Mouse (Mus musculus) C2C12 (cell line): ENCODE results near the gene Nrm. TPM values are rescaled to one million over a fixed set of nuclear protein-coding genes. Genes with fewer than 3 reads are reported as not detected.

ENCODE experiments used
- H3K27me3 ChIP-seq: one replicate; pipeline ENCODE4 v1.6.1; 2011; ENCODE audit not compliant: control insufficient read depth, insufficient read depth, insufficient read length
- H3K36me3 ChIP-seq: one replicate; pipeline ENCODE4 v1.6.1; 2011; ENCODE audit not compliant: control insufficient read depth, insufficient read depth
- H3K4me3 ChIP-seq: one replicate; pipeline ENCODE4 v1.5.1; 2011; ENCODE audit warnings: mild to moderate bottlenecking, control low read depth; ENCODE audit not compliant: poor library complexity, insufficient read depth, severe bottlenecking
- H3K79me2 ChIP-seq: one replicate; pipeline ENCODE4 v1.6.1; 2011; ENCODE audit not compliant: control insufficient read depth, insufficient read depth
- H3K79me3 ChIP-seq: one replicate; pipeline ENCODE4 v1.6.1; 2011; ENCODE audit warnings: low read depth, control low read depth
- H3ac ChIP-seq: one replicate; pipeline ENCODE3; 2011; ENCODE audit warnings: low read depth; ENCODE audit not compliant: control insufficient read depth, insufficient read length
- CEBPB ChIP-seq: IDR thresholded peaks from one replicate; pipeline ENCODE4 v1.6.1; 2011; ENCODE audit warnings: low read depth, mild to moderate bottlenecking, control low read depth, moderate library complexity
- CTCF ChIP-seq: IDR thresholded peaks from one replicate; pipeline ENCODE4 v1.5.1; 2011; ENCODE audit not compliant: control insufficient read depth, insufficient read depth, insufficient read length
- FOSL1 ChIP-seq: IDR thresholded peaks from one replicate; pipeline ENCODE4 v1.8.0; 2011; ENCODE audit warnings: mild to moderate bottlenecking, low read length; ENCODE audit not compliant: poor library complexity, insufficient read depth, severe bottlenecking
- MAX ChIP-seq: IDR thresholded peaks from one replicate; pipeline ENCODE4 v1.6.1; 2011; ENCODE audit warnings: mild to moderate bottlenecking, control low read depth
- MYOD1 ChIP-seq: IDR thresholded peaks from one replicate; pipeline ENCODE4 v1.6.1; 2011; ENCODE audit warnings: low read depth; ENCODE audit not compliant: control insufficient read depth, insufficient read length
- MYOG ChIP-seq: IDR thresholded peaks from one replicate; pipeline ENCODE4 v1.6.1; 2011; ENCODE audit not compliant: control insufficient read depth, insufficient read length; ENCODE audit errors: extremely low read depth
- USF1 ChIP-seq: IDR thresholded peaks from one replicate; pipeline ENCODE4 v1.6.1; 2011; ENCODE audit warnings: low read depth, mild to moderate bottlenecking, control low read depth, moderate library complexity
- polyA plus RNA-seq: library from polyadenylated mRNA; unstranded; fragments of >200 nt; fragmentation: generic; extraction: Trizol; gene quantifications from one replicate; pipeline ENCODE4 v1.2.1, GENCODE M21; 2012; ENCODE audit warnings: missing spikeins

Nrm gene
- polyA plus RNA-seq, 1 experiment: 25.5 TPM

- H3K36me3 ChIP-seq: peaks cover 25% of the 10 kb centered on the region
- no peaks in the 10 kb centered on the region for H3K27me3 ChIP-seq
- TF ChIP-seq MYOD1: no peak
- TF ChIP-seq CEBPB: peak; percentile 90
- no peak for TF ChIP-seq CTCF
- TF ChIP-seq FOSL1: no peak
- TF ChIP-seq MYOG: no peak
- TF ChIP-seq USF1: no peak
- H3K79me3 ChIP-seq: peaks cover 13% of the 10 kb centered on the region
- peaks cover 17% of the 10 kb centered on the region for H3K79me2 ChIP-seq
- H3ac ChIP-seq: peak within 1 kb of the TSS; percentile 89
- peak within 1 kb of the TSS; percentile 74 for H3K4me3 ChIP-seq
These were observed 37.9 kb upstream of the Nrm start, which contains the start of gene Flot1 for GRCm38 (mm10) chr17:35822964-35823937. Gene Flot1, plus strand, starts transcription at chr17:35823230.

GRCm38 (mm10) chr17:35824402-35824801 is 36.7 kb upstream of the Nrm start:
- H3ac ChIP-seq: no peak overlapping the region
- H3K4me3 ChIP-seq: no peak overlapping the region

DNA sequence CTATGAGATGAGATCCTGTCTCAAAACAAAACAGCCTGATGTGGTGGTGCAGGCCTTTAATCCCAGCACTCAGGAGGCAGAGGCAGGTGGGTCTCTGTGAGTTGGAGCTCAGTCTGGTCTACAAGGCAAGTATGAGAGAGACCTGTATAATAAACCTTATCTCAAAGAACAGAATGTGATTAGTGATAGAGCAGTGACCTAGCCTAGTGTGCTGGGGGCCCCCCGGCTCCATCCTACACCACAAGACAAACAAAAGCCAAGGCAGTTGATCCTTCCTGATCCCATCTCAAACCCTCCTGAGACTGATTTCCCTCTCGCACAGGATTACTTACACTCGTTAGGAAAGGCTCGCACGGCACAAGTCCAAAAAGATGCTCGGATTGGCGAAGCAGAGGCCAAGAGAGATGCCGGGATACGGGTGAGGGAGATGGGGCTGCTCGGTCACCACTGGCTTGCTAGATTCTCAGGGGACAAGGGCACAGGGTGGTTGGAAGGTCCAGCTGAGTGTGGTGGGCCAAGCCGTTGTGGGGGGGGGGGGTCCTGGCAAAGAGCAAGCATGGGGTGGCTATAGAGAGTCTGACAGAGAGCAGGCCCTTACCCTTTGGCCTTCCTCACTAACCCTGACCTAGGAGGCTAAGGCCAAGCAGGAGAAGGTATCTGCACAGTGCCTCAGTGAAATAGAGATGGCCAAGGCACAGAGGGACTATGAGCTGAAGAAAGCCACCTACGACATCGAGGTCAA is 35.8 kb upstream of the Nrm start:
- TF ChIP-seq MYOG (no peak), MAX (no peak), USF1 (no peak), MYOD1 (no peak), FOSL1 (no peak), CTCF (no peak), CEBPB (no peak)
- Histone ChIP-seq H3K79me2 (peaks cover 17% of the 10 kb centered on the region), H3K79me3 (peaks cover 13% of the 10 kb centered on the region), H3ac (no peak overlapping the region), H3K27me3 (no peaks in the 10 kb centered on the region), H3K36me3 (peaks cover 25% of the 10 kb centered on the region), H3K4me3 (no peak overlapping the region)

More at GRCm38 (mm10) chr17:35824402-35824801, 36.7 kb upstream of the Nrm start:
- peaks cover 25% of the 10 kb centered on the region for H3K36me3 ChIP-seq
- TF ChIP-seq CEBPB: no peak
- TF ChIP-seq CTCF: no peak
- no peak for TF ChIP-seq MYOD1
- TF ChIP-seq FOSL1: no peak
- no peak for TF ChIP-seq MAX
- no peak for TF ChIP-seq USF1
- no peak for TF ChIP-seq MYOG
- H3K27me3 ChIP-seq: no peaks in the 10 kb centered on the region
- peaks cover 13% of the 10 kb centered on the region for H3K79me3 ChIP-seq
- peaks cover 17% of the 10 kb centered on the region for H3K79me2 ChIP-seq

DNA sequence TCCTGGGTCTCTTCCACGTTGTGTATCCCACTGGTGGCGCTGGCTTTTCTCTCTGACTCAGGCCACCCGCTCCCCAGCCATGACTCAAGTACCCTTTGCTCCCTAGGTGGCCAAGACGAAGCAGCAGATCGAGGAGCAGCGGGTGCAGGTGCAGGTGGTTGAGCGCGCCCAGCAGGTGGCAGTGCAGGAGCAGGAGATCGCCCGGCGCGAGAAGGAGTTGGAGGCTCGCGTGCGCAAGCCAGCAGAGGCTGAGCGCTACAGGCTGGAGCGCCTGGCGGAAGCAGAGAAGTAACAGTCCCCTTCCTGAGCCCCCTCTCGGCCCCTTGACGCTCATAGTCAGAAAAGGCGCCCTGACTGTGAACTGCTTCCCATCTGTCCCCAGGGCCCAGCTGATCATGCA is 31.4 kb upstream of the Nrm start:
- Histone ChIP-seq H3ac (no peak overlapping the region), H3K36me3 (peaks cover 40% of the 10 kb centered on the region), H3K79me3 (peaks cover 10% of the 10 kb centered on the region), H3K4me3 (no peak overlapping the region), H3K27me3 (no peaks in the 10 kb centered on the region), H3K79me2 (peaks cover 13% of the 10 kb centered on the region)
- TF ChIP-seq CTCF (peak; percentile 98), MYOG (no peak)

GRCm38 (mm10) chr17:35832400-35833238 is 28.5 kb upstream of the Nrm start:
- TF ChIP-seq MAX (no peak), FOSL1 (no peak), CTCF (no peak), MYOD1 (no peak), USF1 (no peak), CEBPB (no peak), MYOG (no peak)
- peaks cover 42% of the 10 kb centered on the region for H3K79me2 ChIP-seq
- peaks cover 41% of the 10 kb centered on the region for H3K36me3 ChIP-seq
- H3K4me3 ChIP-seq: no peak overlapping the region
- H3K79me3 ChIP-seq: peaks cover 38% of the 10 kb centered on the region
- H3K27me3 ChIP-seq: no peaks in the 10 kb centered on the region
- H3ac ChIP-seq: no peak overlapping the region
